Mouse (Mus musculus): Measurements from ENCODE around the gene Dguok. TPM values are rescaled to one million over a fixed set of nuclear protein-coding genes. Genes with fewer than 3 reads are reported as not detected.

Dguok gene
- polyA plus RNA-seq (2015; fragmentation: Nextera tagmentation; extraction: Ambion mirVana), result 71.2 and 72.2 TPM in 2 replicates

DNA sequence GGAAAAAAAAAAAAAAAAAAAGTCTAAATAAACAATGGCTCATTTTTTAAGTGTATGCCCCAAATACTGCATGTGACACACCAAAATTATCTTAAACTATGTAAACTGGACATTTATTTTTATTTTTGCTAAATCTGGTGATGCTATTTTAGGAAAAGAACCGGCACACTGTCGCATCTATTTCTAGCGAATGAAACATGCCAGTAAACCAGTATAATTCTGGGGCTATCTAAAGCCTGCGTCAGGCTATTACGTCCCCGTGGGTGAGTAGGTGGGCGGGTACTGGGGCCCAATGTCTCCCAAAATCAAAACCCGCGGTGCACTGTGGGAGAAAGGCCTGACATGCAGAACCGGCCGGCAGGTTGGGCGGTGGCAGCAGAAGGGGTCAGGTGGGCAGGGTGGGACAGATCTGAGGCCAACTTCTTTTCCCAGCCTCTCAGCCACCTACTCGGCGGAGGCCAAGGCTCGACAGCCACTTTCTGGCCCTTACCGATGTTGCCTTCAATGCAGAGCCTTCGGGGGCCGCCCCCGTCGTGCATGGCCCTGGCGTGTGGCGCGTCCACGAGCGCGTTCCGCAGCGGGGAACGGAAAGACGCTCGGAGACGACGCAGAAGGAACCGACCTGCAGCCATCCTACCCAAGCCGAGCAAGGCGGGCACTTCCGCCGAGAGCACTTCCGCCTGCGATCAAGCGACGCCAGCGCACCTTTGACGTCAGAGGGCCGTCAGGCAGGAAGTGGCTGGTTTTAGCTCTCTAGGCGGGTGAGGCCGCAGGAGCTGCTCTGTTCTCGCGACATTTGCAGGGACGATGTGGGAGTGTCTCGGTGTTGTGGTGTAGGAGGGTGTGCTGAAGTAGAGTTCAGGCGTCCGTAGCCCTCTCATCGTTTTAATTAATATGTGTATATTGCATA is at the start of gene Dguok:
Dguok (minus strand) TSS at position 712 of the 910 bp plus-strand sequence.
- under 1% methylated on average over 54 of the region's 54 CpGs for WGBS
- Histone ChIP-seq H3K9me3 (no peaks in the 10 kb centered on the region), H3K36me3 (no peaks in the 10 kb centered on the region), H3K4me2 (replicated peaks) (peak within 1 kb of the TSS; percentile 74), H3K27me3 (no peaks in the 10 kb centered on the region), H3K9ac (replicated peaks) (peak within 1 kb of the TSS; percentile 89), H3K27ac (replicated peaks) (peak within 1 kb of the TSS; percentile 97), H3K4me1 (peaks cover 17% of the 10 kb centered on the region), H3K4me3 (peak within 1 kb of the TSS; percentile 92)
- ATAC-seq (replicated peaks), result peak; percentile 100

DNA sequence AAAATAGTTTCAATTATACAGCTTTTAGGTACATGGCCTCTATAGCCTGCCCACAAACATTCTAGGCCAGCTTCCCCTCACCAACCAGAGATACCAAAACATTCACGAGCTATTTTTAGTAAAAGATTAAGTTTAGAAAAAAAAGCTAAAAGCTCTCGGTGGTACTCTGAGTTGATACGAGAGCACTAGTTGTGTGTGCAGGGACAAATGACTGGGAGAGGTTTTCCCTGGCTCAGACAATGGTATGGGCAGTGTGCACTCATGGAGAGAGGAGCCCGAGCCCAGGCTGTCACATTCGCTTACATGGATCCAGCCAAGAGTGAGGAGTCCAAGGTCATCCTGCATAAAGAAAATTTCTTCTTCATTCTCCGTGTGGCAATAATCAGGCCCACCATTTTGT is 49.2 kb upstream of the Dguok start:
- Histone ChIP-seq H3K4me2 (replicated peaks) (no peak overlapping the region), H3K27me3 (no peaks in the 10 kb centered on the region), H3K4me3 (no peak overlapping the region), H3K9ac (replicated peaks) (no peak overlapping the region), H3K36me3 (peaks cover 66% of the 10 kb centered on the region), H3K9me3 (no peaks in the 10 kb centered on the region), H3K4me1 (no peaks in the 10 kb centered on the region), H3K27ac (replicated peaks) (no peak overlapping the region)
- no peak for ATAC-seq (replicated peaks)
- WGBS, result 91% methylated on average over 6 of the region's 6 CpGs

DNA sequence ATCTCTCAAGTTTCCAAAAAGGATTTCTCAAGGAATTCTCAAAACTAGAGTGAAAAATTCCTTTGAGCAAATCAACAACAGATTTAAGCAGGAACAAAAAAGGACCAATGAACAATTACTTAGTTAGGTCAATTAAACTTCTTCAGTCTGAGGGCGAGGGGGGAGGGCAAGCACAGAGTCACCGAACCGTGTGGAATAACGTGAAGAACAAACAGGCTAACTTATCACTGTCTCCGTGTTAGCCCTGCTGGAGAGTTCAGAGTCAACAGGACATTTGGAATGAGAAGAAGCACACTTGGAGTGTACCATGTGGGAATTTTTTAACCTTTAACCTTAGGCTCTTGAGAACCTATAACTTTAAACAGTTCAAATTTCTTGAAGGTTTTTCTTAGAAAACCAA is 41.6 kb upstream of the Dguok start:
- WGBS, result 28% methylated on average over 5 of the region's 5 CpGs

GRCm38 (mm10) chr6:83545778-83546177 is 39.0 kb upstream of the Dguok start:
- H3K36me3 ChIP-seq, result peaks cover 32% of the 10 kb centered on the region
- H3K4me2 ChIP-seq (replicated peaks), result no peak overlapping the region
- no peak overlapping the region for H3K4me3 ChIP-seq
- H3K27ac ChIP-seq (replicated peaks), result no peak overlapping the region
- H3K27me3 ChIP-seq, result no peaks in the 10 kb centered on the region
- no peaks in the 10 kb centered on the region for H3K4me1 ChIP-seq
- H3K9me3 ChIP-seq, result no peaks in the 10 kb centered on the region
- WGBS, result 71% methylated on average over 3 of the region's 3 CpGs
- no peak for ATAC-seq (replicated peaks)
- H3K9ac ChIP-seq (replicated peaks), result no peak overlapping the region

More for the DNA sequence above, 41.6 kb upstream of the Dguok start:
- peaks cover 41% of the 10 kb centered on the region for H3K36me3 ChIP-seq
- no peak for ATAC-seq (replicated peaks)
- H3K4me1 ChIP-seq, result no peaks in the 10 kb centered on the region
- no peak overlapping the region for H3K4me3 ChIP-seq
- H3K9me3 ChIP-seq, result no peaks in the 10 kb centered on the region
- H3K27ac ChIP-seq (replicated peaks), result no peak overlapping the region
- H3K4me2 ChIP-seq (replicated peaks), result no peak overlapping the region
- H3K27me3 ChIP-seq, result no peaks in the 10 kb centered on the region
- H3K9ac ChIP-seq (replicated peaks), result no peak overlapping the region

- H3K27ac ChIP-seq (replicated peaks), result peak overlapping the region; percentile 39
- no peaks in the 10 kb centered on the region for H3K4me1 ChIP-seq
- 62% methylated on average over 11 of the region's 11 CpGs for WGBS
Measured at GRCm38 (mm10) chr6:83541756-83542456, 35.1 kb upstream of the Dguok start.

GRCm38 (mm10) chr6:83540017-83540416 is 33.2 kb upstream of the Dguok start:
- ATAC-seq (replicated peaks), result no peak
- Histone ChIP-seq H3K27me3 (no peaks in the 10 kb centered on the region), H3K4me1 (no peaks in the 10 kb centered on the region), H3K27ac (replicated peaks) (no peak overlapping the region), H3K9ac (replicated peaks) (no peak overlapping the region), H3K36me3 (0 out of 2 replicates have a peak, but pooled peaks cover 7% of the 10 kb centered on the region), H3K4me3 (no peak overlapping the region), H3K9me3 (no peaks in the 10 kb centered on the region), H3K4me2 (replicated peaks) (no peak overlapping the region)
- 45% methylated on average over 4 of the region's 4 CpGs for WGBS

More at GRCm38 (mm10) chr6:83541756-83542456, 35.1 kb upstream of the Dguok start:
- no peaks in the 10 kb centered on the region for H3K27me3 ChIP-seq
- H3K9ac ChIP-seq (replicated peaks), result no peak overlapping the region
- peaks cover 24% of the 10 kb centered on the region for H3K36me3 ChIP-seq
- no peak for ATAC-seq (replicated peaks)
- H3K9me3 ChIP-seq, result no peaks in the 10 kb centered on the region
- no peak overlapping the region for H3K4me3 ChIP-seq
- H3K4me2 ChIP-seq (replicated peaks), result no peak overlapping the region

- no peak overlapping the region for H3K9ac ChIP-seq (replicated peaks)
- H3K4me2 ChIP-seq (replicated peaks), result no peak overlapping the region
- no peaks in the 10 kb centered on the region for H3K27me3 ChIP-seq
- 33% methylated on average over 6 of the region's 6 CpGs for WGBS
- ATAC-seq (replicated peaks), result no peak
- H3K36me3 ChIP-seq, result no peaks in the 10 kb centered on the region
- no peak overlapping the region for H3K27ac ChIP-seq (replicated peaks)
- H3K4me1 ChIP-seq, result no peaks in the 10 kb centered on the region
- no peak overlapping the region for H3K4me3 ChIP-seq
- no peaks in the 10 kb centered on the region for H3K9me3 ChIP-seq
Measured at GRCm38 (mm10) chr6:83536795-83537059, 30.0 kb upstream of the Dguok start.

DNA sequence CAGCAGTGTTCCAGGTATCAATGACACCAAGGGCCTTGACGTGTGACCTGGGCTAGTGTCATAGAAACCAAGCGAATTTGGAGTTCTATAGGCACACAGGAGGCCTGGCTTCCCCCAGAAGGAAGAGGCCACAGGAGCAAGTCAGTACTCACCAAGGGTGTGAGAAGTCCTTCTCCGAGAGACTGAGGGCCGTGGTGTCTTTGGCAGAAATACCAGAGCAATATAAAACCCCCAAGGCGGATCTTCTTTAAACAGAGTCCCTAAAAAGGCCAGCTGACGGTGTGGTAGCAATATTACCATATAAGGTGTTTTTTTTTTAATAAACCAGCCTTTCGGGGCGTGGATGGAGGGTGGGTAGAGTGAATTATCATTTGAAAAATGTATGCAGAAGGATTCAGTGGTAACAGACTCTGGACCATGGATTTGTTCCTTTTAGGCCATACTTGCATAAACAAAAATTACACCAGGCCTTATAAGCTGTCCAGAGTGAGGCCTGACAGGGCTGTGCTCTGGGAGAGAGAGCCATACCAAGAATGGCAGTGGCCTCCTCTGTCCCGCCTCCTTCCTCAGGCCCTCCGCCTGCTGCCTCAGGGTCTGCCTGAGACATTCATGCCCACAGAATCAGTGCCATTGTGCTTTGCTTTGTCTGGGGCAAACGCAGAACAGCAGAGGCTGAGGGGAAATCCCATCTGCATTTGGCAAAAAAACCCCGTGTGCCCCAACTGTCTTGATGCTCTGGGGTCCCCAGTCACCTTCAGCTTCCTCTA is 29.4 kb upstream of the Dguok start, which contains the start of gene Actg2:
Actg2 (minus strand) TSS at position 238 of the 767 bp plus-strand sequence.
- no peak for ATAC-seq (replicated peaks)
- no peak within 1 kb of the TSS for H3K4me3 ChIP-seq
- WGBS, result 59% methylated on average over 12 of the region's 12 CpGs
- H3K27ac ChIP-seq (replicated peaks), result no peak within 1 kb of the TSS
- H3K27me3 ChIP-seq, result no peaks in the 10 kb centered on the region
- no peaks in the 10 kb centered on the region for H3K36me3 ChIP-seq
- no peaks in the 10 kb centered on the region for H3K4me1 ChIP-seq
- no peak within 1 kb of the TSS for H3K9ac ChIP-seq (replicated peaks)
- H3K4me2 ChIP-seq (replicated peaks), result no peak within 1 kb of the TSS
- no peaks in the 10 kb centered on the region for H3K9me3 ChIP-seq

GRCm38 (mm10) chr6:83532608-83533007 is 25.8 kb upstream of the Dguok start:
- Histone ChIP-seq H3K27ac (replicated peaks) (no peak overlapping the region), H3K9ac (replicated peaks) (no peak overlapping the region), H3K4me3 (no peak overlapping the region), H3K9me3 (no peaks in the 10 kb centered on the region), H3K4me2 (replicated peaks) (no peak overlapping the region), H3K4me1 (no peaks in the 10 kb centered on the region), H3K27me3 (no peaks in the 10 kb centered on the region), H3K36me3 (no peaks in the 10 kb centered on the region)
- ATAC-seq (replicated peaks), result no peak
- WGBS, result 85% methylated on average over 2 of the region's 2 CpGs

DNA sequence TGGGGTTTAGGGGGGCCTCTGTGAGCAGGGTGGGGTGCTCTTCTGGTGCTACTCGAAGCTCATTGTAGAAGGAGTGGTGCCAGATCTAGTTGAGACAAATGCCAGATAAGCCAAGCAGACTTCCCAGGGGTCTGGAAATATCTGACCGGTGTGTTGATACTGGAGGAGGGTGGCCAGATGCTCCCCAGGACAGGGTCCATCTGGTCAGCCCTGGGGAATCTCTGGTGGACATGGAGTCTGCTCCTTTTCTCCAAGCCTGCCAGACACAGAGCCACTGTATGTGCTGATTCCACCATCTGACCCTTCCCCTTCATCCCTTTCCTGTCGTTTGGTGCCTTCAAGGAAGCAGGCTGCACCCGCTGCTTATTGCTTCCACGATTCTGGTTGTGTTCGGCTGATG is 16.4 kb upstream of the Dguok start:
- Histone ChIP-seq H3K36me3 (no peaks in the 10 kb centered on the region), H3K9ac (replicated peaks) (no peak overlapping the region), H3K4me1 (no peaks in the 10 kb centered on the region), H3K9me3 (no peaks in the 10 kb centered on the region), H3K4me2 (replicated peaks) (no peak overlapping the region), H3K27me3 (no peaks in the 10 kb centered on the region), H3K4me3 (no peak overlapping the region), H3K27ac (replicated peaks) (no peak overlapping the region)
- 81% methylated on average over 6 of the region's 6 CpGs for WGBS
- no peak for ATAC-seq (replicated peaks)

DNA sequence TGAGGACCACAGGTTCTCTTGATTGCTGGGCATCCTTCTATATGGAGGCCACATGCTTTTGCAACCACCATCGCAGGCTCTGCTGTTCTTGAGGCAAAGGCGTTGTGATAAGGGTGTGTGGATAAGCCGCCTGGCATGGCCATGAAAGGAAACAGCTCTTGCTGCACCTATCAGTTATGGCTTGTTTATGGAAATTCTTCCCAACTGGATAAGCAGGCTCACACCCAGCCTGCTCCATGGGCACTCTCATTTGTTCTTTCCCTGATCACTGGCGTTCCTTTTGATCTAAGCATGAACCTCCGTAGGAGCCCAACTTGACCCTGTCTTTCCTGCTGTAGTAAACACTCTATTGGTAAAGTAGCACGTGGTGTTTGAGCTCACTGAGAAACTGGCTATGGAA is 15.0 kb upstream of the Dguok start:
- Histone ChIP-seq H3K4me3 (no peak overlapping the region), H3K27ac (replicated peaks) (no peak overlapping the region), H3K9ac (replicated peaks) (no peak overlapping the region), H3K36me3 (no peaks in the 10 kb centered on the region), H3K9me3 (no peaks in the 10 kb centered on the region), H3K4me1 (no peaks in the 10 kb centered on the region), H3K4me2 (replicated peaks) (no peak overlapping the region), H3K27me3 (no peaks in the 10 kb centered on the region)
- 76% methylated on average over 6 of the region's 6 CpGs for WGBS
- ATAC-seq (replicated peaks), result no peak

GRCm38 (mm10) chr6:83518637-83519036 is 11.9 kb upstream of the Dguok start:
- H3K27me3 ChIP-seq, result no peaks in the 10 kb centered on the region
- H3K27ac ChIP-seq (replicated peaks), result no peak overlapping the region
- no peaks in the 10 kb centered on the region for H3K36me3 ChIP-seq
- H3K4me2 ChIP-seq (replicated peaks), result no peak overlapping the region
- ATAC-seq (replicated peaks), result no peak
- H3K9ac ChIP-seq (replicated peaks), result no peak overlapping the region
- H3K4me1 ChIP-seq, result no peaks in the 10 kb centered on the region
- no peaks in the 10 kb centered on the region for H3K9me3 ChIP-seq
- no peak overlapping the region for H3K4me3 ChIP-seq
- 87% methylated on average over 3 of the region's 3 CpGs for WGBS
